Mouse (Mus musculus) frontal cortex, adult 2 months (tissue): ENCODE results near the gene Pde4d. TPM values are rescaled to one million over a fixed set of nuclear protein-coding genes. Genes with fewer than 3 reads are reported as not detected.

Source experiments
- DNase-seq, 2 experiments: peaks; one replicate each; pipeline ENCODE4 v3.0.0; 2022; ENCODE audit warnings: low spot score in 1 of 2; ENCODE audit errors: extremely low spot score in 1 of 2
- polyA plus RNA-seq: library from polyadenylated mRNA; depleted of rRNA; stranded (reverse); fragments of >200 nt; gene quantifications from 2 replicates; pipeline ENCODE4 v1.2.3, GENCODE M21; 2012

Pde4d gene
- polyA plus RNA-seq, 1 experiment = 40.3 TPM

DNA sequence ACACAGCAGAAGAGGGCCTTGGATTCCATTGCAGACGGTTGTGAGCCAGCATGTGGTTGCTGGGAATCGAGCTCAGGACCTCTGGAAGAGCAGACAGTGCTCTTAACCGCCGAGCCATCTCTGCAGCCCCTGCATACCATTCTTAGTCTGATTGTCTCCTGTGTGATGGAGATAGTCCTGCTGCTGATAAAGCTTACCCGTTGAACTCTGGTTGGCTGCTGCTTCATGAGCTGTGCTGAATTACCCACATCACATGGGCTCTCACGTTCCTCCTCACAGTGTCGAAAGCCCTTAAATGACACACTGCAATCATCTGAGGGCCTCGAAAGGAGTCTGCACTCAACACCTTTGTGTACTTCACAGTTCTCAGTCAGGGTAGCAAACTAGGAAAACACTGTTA lies 1468.9 kb downstream of the Pde4d start:
- DNase-seq = no peak

GRCm38 (mm10) chr13:109920256-109920655 lies 1470.5 kb downstream of the Pde4d start:
- DNase-seq = no peak

DNA sequence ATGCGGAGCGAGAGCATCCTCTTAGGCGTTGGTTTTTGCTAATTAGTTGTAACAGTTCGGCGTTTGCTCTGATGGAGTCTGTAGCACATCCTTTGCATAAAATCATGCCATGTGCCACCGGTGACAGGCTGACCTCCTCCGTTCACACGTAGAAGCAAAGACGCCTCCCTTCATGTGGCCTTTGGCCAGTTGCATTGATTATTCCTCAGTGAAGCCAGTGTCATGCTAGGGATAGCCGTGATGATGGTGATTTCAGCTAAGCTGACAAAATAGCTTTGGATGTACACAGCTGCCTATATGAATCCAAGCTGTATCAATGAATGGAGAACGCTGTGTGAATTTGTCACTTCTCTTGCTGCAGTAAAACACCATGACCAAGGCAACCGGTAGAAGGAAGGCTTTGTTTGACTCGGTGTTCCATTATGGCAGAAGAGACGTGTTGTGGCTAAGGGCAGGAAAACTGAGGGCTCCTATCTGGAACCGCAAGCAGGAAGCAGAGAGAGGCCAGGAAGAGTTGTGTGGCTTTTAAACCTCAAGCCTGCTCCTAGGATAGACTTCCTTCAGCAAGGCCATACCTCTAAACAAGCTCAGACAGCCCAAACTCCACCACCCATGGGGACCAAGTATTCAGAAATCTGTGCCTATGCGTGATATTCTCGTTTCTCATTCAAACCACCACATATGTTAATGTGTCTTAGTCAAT lies 1471.7 kb downstream of the Pde4d start:
- no peak for DNase-seq

DNA sequence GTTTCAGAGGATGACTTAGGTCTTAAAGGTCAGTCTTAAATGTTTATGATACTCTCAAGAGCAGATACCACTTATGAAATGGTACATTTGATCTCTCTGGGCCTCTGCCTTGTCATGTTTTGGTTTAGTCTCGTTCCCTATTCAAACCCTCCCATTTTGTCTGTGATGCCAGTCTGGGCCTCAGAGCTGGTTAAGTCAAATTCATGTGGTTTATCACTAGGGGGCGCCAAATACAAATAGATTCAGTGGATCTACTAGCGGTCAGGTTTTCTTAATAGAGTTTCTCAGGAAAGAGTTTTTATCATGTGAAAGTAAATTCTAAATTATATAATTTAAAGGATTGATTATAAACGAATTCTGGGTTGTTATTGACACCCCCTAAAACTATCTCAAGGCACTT lies 1472.5 kb downstream of the Pde4d start:
- DNase-seq = peak in 1 of 2 experiments; percentile 85

DNA sequence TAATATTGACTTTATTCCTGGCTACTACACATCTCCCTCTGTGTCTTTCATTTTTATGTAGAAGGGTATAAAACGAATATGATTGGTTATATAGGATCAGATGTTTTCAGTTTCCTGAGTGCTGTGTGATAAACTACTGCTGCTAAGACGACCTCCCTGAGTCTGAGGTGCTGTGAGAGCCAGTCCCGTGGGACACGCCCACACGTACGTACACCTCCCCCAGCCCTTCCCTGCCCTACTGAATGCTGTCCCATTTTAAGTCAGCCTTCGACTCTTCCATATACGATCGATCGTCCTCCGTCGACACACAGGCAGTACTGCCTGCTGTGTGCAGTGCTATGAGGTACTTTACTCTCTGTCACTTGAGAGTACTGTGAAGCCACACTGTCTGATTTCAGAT lies 1473.0 kb downstream of the Pde4d start:
- no peak for DNase-seq

DNA sequence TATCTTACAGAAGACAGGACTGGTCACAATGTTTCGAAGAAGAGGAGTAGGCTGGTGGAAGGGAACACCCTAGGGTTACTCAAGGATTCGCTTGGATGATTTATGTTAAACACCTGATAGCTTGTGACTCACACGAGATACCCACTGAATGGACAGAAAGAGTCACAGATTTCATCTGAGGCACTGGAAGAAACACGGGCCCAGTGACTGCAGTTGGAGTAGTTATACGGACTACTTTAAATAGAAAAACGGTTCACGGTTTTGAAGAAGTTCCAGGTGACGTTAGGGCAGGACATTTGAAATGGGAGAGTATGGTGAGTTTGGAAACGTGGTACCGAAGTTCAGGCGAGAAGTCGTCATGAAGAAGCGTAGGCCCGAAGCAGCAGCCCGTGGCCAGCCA lies 1475.0 kb downstream of the Pde4d start:
- DNase-seq = no peak

DNA sequence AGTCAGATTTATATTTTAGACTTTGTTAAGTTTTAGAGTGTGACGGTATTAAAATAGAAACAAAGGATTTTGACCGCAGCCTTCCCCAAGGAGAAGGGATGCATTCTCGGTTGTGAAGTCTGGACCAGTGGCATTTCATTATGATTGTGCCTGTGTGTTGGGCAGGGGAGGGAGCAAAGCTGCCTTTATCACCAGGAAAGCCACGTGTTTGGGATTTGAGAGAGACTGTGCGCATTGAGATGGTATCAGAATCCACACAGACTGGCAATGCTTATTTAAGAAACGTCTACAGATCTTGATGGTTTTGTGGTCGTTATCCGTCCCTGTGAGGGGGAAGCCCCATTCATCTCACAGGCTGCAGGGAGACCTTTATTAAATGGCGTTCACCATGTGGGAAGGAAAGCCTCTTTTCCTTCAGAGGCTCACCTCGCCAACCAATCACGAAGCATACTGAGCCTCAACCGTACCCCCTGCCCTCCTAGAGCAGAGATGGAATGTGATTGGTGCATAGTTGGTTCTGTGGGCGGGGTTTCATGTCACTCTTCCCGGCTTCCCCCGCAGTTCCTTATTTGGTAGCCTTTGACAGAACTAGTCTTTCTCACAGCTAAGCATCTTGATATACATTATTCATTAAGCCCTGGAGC lies 1476.7 kb downstream of the Pde4d start:
- peak; percentile 93 to 95 for DNase-seq

DNA sequence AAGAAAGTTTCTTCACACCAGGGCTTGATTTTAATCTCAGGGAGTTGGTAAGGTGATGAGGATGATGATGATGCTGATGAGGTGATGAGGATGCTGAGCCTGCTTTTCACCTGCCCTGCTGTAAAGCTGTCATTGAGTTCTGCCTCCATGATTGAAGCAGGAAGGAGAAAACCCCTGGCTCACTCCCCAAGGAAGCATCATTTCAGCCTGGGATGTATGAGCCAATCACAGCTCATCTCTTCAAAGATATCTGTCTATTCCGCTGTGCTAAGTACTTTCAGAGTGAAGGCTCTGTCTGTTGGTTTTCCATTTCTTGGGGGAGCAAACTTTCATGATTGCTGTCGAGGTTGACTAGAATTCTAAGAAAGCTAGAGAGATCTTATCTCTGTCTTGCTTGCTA lies 1478.0 kb downstream of the Pde4d start:
- peak in 1 of 2 experiments; percentile 66 for DNase-seq

DNA sequence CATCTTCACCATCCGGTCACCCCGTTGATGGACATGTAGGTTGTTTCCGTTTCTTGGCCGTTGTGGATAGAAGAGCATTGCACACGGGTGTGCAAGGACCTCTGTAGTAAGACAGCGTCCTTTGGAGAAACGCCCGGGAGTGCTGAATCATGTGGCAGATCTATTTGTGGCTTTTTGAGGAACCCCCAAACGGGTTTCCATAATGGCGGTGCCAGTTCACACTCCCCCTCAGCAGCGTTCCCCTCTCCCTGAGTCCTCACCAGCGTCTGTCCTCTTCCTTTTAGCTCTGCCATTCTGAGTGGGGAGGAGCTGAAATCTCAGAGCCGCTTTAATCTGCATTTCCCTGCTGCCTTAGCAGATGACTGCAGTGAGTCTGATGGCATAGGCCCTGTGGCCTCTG lies 1482.9 kb downstream of the Pde4d start:
- peak; percentile 64 to 84 for DNase-seq

- DNase-seq = no peak
These were observed 1483.8 kb downstream of the Pde4d start for GRCm38 (mm10) chr13:109933554-109933953.

DNA sequence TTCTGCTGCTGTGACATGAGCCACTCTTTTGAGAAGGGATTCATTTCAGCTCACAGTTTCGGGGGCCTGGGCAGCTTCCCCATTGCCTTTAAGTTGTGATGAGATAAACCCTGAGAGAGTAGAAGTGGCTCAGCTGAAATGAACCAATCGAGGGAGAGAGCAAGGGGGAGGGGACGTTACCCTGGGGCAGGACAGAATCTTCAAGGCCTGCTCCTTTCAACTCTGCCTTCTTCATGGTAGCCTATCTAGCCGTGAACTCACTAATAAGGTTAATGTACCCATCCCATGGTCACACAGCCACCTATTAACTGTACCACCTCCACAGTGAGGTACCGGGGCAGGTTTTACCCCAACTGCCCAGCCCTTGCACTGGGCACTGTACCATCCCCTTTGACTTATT lies 1487.1 kb downstream of the Pde4d start:
- no peak for DNase-seq

DNA sequence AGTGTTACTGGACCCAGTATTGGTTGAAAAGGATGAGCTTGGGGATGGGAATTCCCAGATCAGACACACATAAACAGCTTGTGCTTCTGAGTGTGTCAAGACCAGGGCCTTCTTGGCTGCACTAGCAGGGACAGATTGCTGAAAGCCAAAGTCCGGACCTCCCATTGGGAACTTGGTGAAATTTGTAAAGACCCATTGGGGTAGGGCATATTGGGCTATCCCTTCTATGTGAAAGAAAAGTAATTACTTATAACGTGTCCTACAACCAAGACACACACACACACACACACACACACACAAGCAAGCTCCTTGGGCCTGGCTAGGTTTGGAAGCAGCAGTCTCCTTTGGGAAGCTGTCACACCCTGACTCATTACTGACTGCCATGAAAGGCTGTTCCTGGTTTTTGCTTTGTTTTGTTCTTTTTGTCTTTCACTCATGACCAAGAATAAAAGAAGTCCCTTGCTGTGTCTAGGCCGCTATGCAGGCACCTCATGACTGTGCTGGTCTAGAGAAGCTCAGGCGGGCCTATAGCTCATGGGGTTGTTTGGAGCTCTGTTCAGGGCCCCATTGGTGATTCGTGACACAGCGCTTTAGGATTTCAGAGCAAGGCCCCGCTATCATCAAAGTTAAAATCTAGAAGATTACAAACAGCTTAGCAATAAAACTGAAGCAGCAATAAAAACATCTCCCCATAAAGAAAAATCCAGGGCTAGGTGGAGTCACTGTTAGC lies 1495.2 kb downstream of the Pde4d start:
- DNase-seq = no peak

GRCm38 (mm10) chr13:109951466-109951865 lies 1501.7 kb downstream of the Pde4d start:
- DNase-seq = no peak

GRCm38 (mm10) chr13:109954189-109954588 lies 1504.4 kb downstream of the Pde4d start:
- no peak for DNase-seq

GRCm38 (mm10) chr13:109957953-109958352 lies 1508.2 kb downstream of the Pde4d start:
- DNase-seq = no peak

DNA sequence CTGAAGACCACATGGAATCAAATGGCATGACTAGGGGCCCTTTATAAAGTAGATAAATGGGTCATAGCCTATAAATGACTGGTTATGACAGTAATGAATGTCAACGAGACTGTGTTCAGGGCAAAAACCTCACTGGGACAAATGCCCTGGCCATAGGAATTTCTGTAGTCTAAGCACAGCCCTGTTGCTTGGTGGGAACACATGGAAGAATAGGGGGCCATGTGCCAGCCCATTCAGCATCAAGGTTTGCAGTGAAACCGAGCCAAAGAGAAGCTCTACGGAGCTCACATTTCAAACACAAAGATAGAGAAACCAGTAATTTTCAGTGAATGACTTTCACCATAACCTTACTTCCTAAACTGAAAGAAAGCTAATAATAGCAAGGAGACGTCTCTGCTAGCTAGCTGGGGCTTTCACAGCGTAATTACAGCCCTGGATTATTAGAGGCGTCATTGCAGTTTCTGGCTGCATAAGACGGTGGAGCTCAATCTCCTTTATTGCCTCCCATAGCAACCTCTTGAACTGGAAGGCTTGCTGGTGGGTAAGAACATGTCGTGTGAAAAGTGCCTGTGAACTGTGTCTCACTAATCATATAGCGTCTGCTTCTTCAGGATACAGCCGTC lies 1533.2 kb downstream of the Pde4d start:
- DNase-seq = no peak

- no peak for DNase-seq
These were observed 1535.7 kb downstream of the Pde4d start for GRCm38 (mm10) chr13:109985411-109985810.

GRCm38 (mm10) chr13:109985892-109986291 lies 1536.1 kb downstream of the Pde4d start:
- no peak for DNase-seq

DNA sequence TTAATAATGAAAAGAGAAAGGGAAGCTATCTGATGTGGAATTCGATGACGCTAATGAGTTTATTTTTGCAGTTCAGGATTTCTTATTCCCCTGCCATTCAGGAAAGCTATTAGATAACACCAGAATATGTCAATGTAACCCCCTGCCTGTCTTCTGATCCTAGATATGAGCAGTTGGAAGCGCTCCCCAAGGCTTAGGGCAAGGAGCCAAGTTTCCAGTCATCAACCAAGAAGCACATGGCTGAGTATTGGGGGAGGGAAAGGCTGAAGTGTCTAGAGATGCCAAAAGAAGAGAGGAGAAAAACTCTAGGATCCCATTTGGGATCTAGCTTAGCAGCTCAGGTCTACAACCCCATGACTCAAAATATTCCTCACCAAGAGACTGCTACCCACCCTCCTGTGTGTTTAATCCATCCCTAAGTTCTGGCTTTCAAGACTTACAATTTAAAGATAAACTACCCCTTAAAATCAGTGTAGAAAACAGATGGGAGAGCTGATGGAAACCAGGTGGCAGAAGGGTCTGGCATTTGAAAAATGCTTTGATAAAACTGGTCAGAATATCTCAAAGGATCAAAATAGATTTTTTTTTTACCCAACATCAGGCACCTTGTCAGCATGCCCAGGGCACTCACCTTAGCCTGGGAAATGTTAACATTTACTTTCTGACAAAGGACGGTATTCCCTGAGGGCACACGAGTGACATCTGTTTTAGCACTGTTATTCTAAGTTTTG lies 1543.2 kb downstream of the Pde4d start:
- peak in 1 of 2 experiments; percentile 68 for DNase-seq

DNA sequence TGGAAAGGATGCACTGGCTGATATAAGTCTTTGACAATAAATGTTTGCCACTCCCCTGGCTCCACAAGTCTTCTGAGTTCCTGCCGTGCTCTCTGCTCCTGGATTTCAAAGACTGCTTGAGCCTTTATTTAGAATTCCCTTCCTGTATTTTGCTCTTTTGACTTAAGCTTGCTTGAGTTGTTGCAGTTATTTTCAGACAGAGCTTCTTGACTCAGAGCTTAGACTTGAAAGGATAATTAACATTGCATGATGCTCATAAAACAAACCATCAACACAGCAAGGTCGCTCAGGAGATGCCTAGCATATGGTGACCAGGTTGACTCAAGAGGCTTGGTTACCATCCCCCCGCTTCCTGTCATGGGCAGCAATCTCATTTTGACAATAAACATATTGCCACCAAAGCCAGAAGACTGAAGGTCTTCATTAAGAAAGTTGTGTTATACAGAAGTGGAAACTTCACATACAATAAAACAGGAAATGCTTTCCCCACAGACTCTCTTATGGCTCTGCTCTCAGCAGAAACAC lies 1544.6 kb downstream of the Pde4d start:
- DNase-seq = no peak
